Mouse (Mus musculus): ENCODE data around the gene Psmd3.

Psmd3 gene

GRCm38 (mm10) chr11:98741051-98741620, 58.8 kb downstream of the Psmd3 start:
- in situ Hi-C loops (cut with MboI; ENCODE audit: unreplicated experiment in 2 of 2): loop anchor here in 1 of 2 experiments (10.0 kb wide), 1 partner anchor 746 kb away; the partner anchor contains the start of gene Arl5c

- in situ Hi-C loops (cut with MboI; ENCODE audit: unreplicated experiment in 2 of 2): loop anchor here in 1 of 2 experiments (10.0 kb wide), 1 partner anchor 747 kb away; the partner anchor contains the start of gene Arl5c
Measured at GRCm38 (mm10) chr11:98741622-98742396, 59.5 kb downstream of the Psmd3 start.

GRCm38 (mm10) chr11:98742397-98743291, 60.3 kb downstream of the Psmd3 start:
- in situ Hi-C loops (cut with MboI; ENCODE audit: unreplicated experiment in 2 of 2): loop anchor here in 1 of 2 experiments (10.0 kb wide), 1 partner anchor 748 kb away; the partner anchor contains the start of gene Arl5c

- in situ Hi-C loops (cut with MboI; ENCODE audit: unreplicated experiment in 2 of 2): loop anchor here in 1 of 2 experiments (10.0 kb wide), 1 partner anchor 749 kb away; the partner anchor contains the start of gene Arl5c
Measured at GRCm38 (mm10) chr11:98743655-98744345, 61.4 kb downstream of the Psmd3 start.

GRCm38 (mm10) chr11:98744456-98745019, 62.2 kb downstream of the Psmd3 start:
- in situ Hi-C loops (cut with MboI; ENCODE audit: unreplicated experiment in 2 of 2): loop anchor here in 1 of 2 experiments (10.0 kb wide), 1 partner anchor 750 kb away; the partner anchor contains the start of gene Arl5c

Measured in v-Abl transformed pro-B cells (cell line).